Mouse (Mus musculus): Measurements from ENCODE around the gene Gm1113. TPM values are rescaled to one million over a fixed set of nuclear protein-coding genes. Genes with fewer than 3 reads are reported as not detected.

The Gm1113 gene
- polyA plus RNA-seq, 1 experiment from 2014 or later: not detected

DNA sequence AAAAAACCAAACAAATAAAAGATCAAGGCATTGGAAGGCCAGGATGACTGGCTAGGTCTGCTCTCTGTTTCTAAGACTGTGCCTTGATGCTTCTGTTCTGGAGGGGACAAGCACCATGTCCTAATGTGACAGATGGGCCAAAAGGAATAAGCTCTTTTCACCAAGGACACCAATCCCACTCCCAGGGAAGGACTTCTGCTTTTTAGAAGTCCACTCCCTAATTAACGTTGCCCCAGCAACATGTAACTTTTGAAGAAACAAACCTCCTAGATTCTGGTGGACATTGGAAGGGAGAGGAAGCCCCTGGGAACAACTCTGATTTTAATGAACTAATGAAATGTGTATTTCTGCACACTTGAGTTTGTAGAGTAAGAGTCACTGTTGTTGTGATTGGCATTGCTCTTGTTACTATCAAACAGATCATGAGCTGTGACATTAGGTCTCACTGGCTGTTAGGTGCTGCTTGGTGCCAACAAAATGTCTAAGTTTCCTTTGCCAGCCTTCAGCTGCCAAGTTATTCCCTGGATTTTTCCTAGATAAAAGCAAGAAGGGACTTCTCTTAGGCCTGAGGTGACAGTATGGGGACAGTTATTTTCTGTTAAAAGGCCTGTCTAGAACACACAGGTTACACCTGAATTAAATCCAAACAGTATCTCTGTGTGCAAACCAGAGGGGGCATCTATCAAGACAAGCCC, 4.9 kb upstream of the Gm1113 start:
- H3K36me3 ChIP-seq: no peaks in the 10 kb centered on the region
- H3K9me3 ChIP-seq: no peaks in the 10 kb centered on the region
- ATAC-seq (ENCODE audit: insufficient number of reproducible peaks, low FRiP score, low TSS enrichment, low read depth): no peak
- H3K27ac ChIP-seq: peak overlapping the region; percentile 92
- peaks cover 36% of the 10 kb centered on the region for H3K4me1 ChIP-seq
- no peaks in the 10 kb centered on the region for H3K27me3 ChIP-seq
- WGBS: 57% methylated on average over 1 of the region's 1 CpGs
- no peak overlapping the region for H3K9ac ChIP-seq
- H3K4me3 ChIP-seq: no peak overlapping the region
- H3K4me2 ChIP-seq: no peak overlapping the region

DNA sequence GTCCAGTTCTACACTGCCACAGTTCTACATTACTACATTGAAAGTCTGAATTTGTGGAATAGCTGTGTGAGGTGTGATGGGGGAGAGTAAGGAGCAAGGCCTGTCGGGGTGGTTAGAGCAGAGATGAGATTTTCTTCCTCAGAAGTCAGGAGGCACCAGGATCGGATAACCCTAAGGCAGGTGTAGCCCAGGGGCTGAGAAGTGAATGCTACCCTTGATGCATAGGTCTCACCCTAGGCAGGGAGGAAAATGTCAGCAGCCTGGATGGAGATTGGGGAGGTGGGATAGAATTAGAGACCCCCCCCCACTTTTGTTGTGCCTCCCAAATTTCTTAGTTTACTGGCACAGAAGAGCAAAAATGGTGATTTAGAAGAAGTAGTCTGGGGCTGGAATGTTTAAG, 4.2 kb upstream of the Gm1113 start:
- Histone ChIP-seq H3K4me2 (no peak overlapping the region), H3K4me1 (peaks cover 33% of the 10 kb centered on the region), H3K27ac (peak overlapping the region; percentile 92), H3K27me3 (no peaks in the 10 kb centered on the region), H3K9me3 (no peaks in the 10 kb centered on the region), H3K9ac (no peak overlapping the region), H3K36me3 (no peaks in the 10 kb centered on the region), H3K4me3 (no peak overlapping the region)
- WGBS: 43% methylated on average over 2 of the region's 2 CpGs
- no peak for ATAC-seq (ENCODE audit: insufficient number of reproducible peaks, low FRiP score, low TSS enrichment, low read depth)

DNA sequence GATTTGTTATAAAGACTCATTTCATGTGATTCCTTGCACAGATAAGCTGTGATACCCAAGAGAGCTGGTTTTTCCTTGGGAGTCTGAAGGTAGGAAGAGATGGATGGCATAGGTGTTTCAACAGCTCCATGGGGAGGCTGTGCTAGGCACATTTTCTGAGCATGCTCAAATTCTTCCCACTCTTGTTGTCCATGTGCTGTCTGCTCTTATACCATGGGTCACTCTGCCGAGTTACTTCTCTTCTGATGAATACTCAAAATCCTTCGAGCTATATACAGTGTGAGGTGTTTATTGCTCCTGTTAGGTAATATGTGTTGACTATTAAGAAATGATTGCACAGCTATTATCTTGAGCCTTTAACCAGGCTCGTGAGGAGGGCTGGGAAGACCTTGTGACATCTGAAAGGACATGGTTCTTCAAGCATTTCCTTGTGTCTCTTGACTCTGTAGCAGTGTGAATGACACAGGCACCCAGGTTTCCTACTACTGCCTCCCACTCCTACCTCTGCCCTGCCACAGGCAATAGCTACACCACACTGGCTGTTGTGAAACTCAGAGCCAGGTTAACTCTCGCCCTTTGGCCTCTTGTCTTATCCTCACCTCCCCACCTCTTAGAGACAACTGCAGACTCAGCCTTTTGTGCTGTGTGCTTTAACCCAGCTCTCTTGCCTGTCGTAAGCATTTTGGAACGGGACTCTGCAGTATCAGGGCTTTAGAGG, 2.7 kb upstream of the Gm1113 start:
- Histone ChIP-seq H3K4me2 (no peak overlapping the region), H3K27ac (peak overlapping the region; percentile 51), H3K4me1 (peaks cover 33% of the 10 kb centered on the region), H3K27me3 (no peaks in the 10 kb centered on the region), H3K9me3 (no peaks in the 10 kb centered on the region), H3K9ac (no peak overlapping the region), H3K36me3 (no peaks in the 10 kb centered on the region), H3K4me3 (no peak overlapping the region)
- 67% methylated on average over 6 of the region's 6 CpGs for WGBS
- no peak for ATAC-seq (ENCODE audit: insufficient number of reproducible peaks, low FRiP score, low TSS enrichment, low read depth)

DNA sequence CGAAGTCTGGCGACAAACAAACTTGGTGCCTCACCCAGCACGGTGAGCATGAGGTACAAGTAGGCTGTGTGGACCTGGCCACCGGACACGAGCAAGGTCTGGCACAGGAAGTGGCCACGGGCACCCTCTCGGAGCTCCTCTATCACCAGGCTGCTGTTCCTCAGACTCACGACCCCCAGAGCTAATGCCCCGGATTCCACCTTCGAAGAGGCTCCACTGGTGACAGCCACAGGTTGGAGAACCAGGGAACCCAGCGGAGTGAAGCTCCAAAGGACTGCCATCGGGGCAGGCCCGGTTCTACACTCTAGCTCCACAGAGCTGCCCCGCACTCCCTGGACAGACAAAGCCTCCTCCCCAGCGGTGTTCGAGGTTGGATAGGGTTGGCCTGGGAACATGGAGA, 1.4 kb downstream of the Gm1113 start:
- Histone ChIP-seq H3K9ac (no peak overlapping the region), H3K27me3 (no peaks in the 10 kb centered on the region), H3K36me3 (no peaks in the 10 kb centered on the region), H3K9me3 (no peaks in the 10 kb centered on the region), H3K4me2 (no peak overlapping the region), H3K27ac (no peak overlapping the region), H3K4me3 (no peak overlapping the region), H3K4me1 (peaks cover 15% of the 10 kb centered on the region)
- WGBS: 90% methylated on average over 16 of the region's 16 CpGs
- no peak for ATAC-seq (ENCODE audit: insufficient number of reproducible peaks, low FRiP score, low TSS enrichment, low read depth)

DNA sequence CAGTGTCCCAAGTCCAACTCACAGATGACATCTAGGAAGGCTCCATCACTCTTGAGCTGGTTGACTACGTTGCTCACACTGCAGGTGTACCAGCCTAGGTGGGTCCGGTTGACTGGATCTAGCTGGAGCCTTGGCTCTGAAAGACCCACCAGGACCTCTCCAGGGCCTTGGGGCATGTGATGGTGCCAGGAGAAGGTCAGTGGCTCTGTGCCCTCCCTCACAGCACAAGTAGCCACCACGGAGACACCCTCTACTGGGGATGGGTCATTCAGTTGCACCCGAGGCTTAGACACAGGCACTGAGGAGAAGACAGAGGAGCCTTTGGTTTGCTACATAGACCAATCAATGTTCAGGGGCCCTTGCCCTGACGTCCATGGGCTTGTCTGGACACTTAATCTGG, 1.9 kb downstream of the Gm1113 start:
- Histone ChIP-seq H3K4me3 (no peak overlapping the region), H3K9ac (no peak overlapping the region), H3K9me3 (no peaks in the 10 kb centered on the region), H3K4me2 (no peak overlapping the region), H3K27ac (no peak overlapping the region), H3K4me1 (peaks cover 10% of the 10 kb centered on the region), H3K27me3 (no peaks in the 10 kb centered on the region), H3K36me3 (no peaks in the 10 kb centered on the region)
- 80% methylated on average over 5 of the region's 5 CpGs for WGBS
- ATAC-seq (ENCODE audit: insufficient number of reproducible peaks, low FRiP score, low TSS enrichment, low read depth): no peak

DNA sequence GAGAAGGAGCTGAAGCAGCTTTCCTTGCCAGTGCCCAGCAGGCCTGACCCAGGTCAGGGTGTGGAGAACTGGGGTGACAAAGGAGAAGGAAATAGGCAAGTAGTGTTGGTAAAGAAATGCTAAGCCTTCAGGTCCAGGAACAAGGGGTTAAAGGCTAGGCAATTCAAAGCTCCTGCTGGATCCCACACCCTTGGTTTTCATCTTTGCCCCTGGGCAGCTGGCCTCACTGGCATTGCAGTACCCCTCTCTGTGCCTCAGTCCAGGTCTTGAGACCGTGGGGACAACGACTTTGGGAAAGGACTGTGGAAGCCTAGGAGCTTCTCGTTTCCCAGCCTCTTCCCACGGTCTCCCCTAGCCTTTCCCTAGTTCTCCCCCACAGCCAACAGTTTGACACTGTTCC, 4.2 kb downstream of the Gm1113 start:
- WGBS: 86% methylated on average over 4 of the region's 4 CpGs

DNA sequence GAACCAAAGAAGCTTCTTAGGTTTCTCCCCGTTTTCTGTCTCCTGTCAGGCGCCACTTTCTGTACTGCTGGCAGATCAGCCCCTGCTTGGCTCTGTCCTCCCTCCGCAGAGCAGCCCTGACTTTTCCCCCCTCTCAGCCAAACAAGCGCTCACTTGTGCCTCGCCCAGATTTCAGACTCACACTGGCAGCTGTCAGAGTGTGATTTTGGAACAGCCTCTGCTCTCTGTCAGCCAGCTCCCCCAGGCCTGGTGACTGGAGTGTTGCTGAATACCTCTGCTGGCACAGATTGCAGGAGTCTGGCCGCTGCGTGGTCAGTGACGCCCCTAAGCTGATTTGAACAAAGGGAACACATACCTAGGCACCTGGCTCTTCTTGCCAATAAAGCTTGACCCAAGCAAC, 9.8 kb downstream of the Gm1113 start:
- 20% methylated on average over 8 of the region's 8 CpGs for WGBS
- no peaks in the 10 kb centered on the region for H3K9me3 ChIP-seq
- peaks cover 45% of the 10 kb centered on the region for H3K4me1 ChIP-seq
- no peak overlapping the region for H3K9ac ChIP-seq
- H3K36me3 ChIP-seq: peaks cover 23% of the 10 kb centered on the region; the same call in 1 of the 2 replicates
- H3K27me3 ChIP-seq: no peaks in the 10 kb centered on the region
- H3K4me3 ChIP-seq: no peak overlapping the region
- peak overlapping the region; percentile 88 for H3K27ac ChIP-seq
- no peak overlapping the region for H3K4me2 ChIP-seq
- peak; percentile 84 for ATAC-seq (ENCODE audit: insufficient number of reproducible peaks, low FRiP score, low TSS enrichment, low read depth)

More for the DNA sequence above, 4.2 kb downstream of the Gm1113 start:
- H3K4me1 ChIP-seq: peaks cover 22% of the 10 kb centered on the region
- no peak overlapping the region for H3K4me3 ChIP-seq
- H3K27me3 ChIP-seq: no peaks in the 10 kb centered on the region
- H3K36me3 ChIP-seq: no peaks in the 10 kb centered on the region
- H3K9ac ChIP-seq: no peak overlapping the region
- no peak for ATAC-seq (ENCODE audit: insufficient number of reproducible peaks, low FRiP score, low TSS enrichment, low read depth)
- no peak overlapping the region for H3K4me2 ChIP-seq
- no peak overlapping the region for H3K27ac ChIP-seq
- no peaks in the 10 kb centered on the region for H3K9me3 ChIP-seq

DNA sequence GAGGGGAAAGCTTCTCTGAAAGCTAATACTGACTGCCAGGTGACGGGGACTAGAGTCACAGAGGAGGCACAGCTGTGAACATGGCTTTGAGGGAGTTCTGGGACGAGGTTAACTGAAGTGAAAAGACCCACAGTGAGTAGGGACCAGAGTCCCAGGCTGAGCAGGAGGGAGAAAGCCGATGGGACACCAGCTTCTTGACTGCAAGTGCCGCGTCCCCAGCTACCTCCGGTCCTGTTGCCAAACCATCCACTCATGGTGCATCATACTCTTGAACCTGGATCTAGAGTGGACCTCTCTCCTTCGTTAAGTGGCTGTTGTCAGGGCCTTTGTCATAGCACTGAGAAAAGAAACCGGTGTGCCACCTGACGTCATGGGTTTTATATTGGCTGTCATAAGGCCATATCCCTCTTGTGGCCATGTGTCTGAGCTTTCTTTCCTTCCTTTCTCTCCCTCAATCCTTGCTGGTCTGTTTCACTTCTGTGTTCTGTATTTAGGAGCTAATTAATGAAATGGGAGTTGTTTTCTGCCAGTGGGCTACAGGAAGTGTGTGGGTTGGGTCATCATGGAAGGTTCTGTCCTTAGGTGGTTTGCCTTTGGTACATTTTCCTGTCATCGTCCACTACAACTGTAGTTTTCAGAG, 15.6 kb downstream of the Gm1113 start:
- Histone ChIP-seq H3K27me3 (no peaks in the 10 kb centered on the region), H3K9ac (no peak overlapping the region), H3K4me3 (no peak overlapping the region), H3K36me3 (peaks cover 57% of the 10 kb centered on the region), H3K4me1 (peaks cover 9% of the 10 kb centered on the region), H3K4me2 (no peak overlapping the region), H3K9me3 (no peaks in the 10 kb centered on the region), H3K27ac (peak overlapping the region; percentile 48; the same call in 1 of the 2 replicates)
- ATAC-seq (ENCODE audit: insufficient number of reproducible peaks, low FRiP score, low TSS enrichment, low read depth): no peak
- WGBS: 86% methylated on average over 10 of the region's 10 CpGs

DNA sequence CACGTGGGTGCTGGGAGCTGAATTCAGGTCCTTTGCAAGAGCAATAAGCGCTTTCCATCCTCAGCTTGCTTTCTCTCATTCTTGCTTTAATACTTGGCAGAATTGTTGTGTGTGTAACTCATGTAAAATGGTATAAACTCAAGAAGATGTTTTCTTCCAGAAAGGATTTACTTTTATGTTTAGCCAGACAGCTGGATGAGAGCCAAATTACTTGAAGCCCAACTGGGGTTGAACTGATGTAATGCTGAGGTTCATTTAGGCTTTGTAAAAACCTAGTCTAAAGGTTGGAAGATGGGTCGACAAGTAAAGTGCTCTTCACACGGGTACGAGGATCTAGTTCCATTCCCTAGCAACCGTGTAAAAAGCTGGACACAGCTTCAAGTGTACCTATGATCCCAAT, 18.1 kb downstream of the Gm1113 start:
- Histone ChIP-seq H3K9ac (no peak overlapping the region), H3K4me1 (peaks cover 14% of the 10 kb centered on the region; the same call in 1 of the 2 replicates), H3K27me3 (no peaks in the 10 kb centered on the region), H3K36me3 (peaks cover 58% of the 10 kb centered on the region), H3K4me2 (no peak overlapping the region), H3K4me3 (no peak overlapping the region), H3K27ac (no peak overlapping the region), H3K9me3 (no peaks in the 10 kb centered on the region)
- no peak for ATAC-seq (ENCODE audit: insufficient number of reproducible peaks, low FRiP score, low TSS enrichment, low read depth)
- 81% methylated on average over 6 of the region's 6 CpGs for WGBS

DNA sequence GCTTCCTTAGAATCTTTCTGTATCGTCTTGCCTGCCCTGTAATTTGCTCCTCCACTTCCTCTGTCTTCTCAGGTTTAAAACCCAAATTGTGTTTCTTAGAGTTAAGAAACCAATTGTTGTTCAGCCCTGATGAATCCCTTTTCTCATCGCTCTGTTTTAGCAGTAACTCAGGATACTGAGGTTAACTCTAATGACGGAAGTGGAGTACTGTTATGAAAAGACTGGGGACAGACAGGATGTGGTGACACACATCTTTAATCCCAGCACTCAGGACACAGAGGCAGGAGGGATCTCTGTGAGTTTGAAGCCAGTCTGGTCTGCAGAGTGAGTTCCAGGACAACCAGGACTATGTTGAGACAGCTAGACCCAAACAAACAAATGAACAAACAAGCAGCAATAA, 22.6 kb downstream of the Gm1113 start:
- Histone ChIP-seq H3K27ac (peak overlapping the region; percentile 47; the same call in 1 of the 2 replicates), H3K4me3 (no peak overlapping the region), H3K9me3 (no peaks in the 10 kb centered on the region), H3K4me1 (peaks cover 21% of the 10 kb centered on the region), H3K4me2 (no peak overlapping the region), H3K9ac (no peak overlapping the region), H3K36me3 (peaks cover 44% of the 10 kb centered on the region), H3K27me3 (no peaks in the 10 kb centered on the region)
- WGBS: 63% methylated on average over 3 of the region's 3 CpGs
- no peak for ATAC-seq (ENCODE audit: insufficient number of reproducible peaks, low FRiP score, low TSS enrichment, low read depth)

DNA sequence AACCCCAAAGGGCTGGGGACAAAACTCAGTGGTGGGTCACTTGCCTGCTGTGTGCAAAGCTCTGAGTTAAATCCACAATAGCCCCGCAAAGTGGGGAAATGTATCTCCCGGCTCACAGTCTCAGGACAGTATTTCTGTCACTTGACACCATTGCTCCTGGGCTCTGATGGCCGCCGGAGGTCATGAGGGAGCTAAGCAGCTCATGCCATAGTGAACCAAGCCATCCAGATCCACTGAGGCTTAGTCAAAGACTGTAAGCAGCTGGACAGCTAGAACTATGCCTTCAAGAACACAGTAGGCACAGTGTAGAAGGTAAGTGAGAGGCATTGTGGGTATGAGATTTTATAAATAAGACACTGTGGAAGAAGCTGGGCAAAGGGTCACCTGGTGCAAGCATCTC, 23.1 kb downstream of the Gm1113 start:
- no peak overlapping the region for H3K4me3 ChIP-seq
- no peak overlapping the region for H3K4me2 ChIP-seq
- no peak overlapping the region for H3K9ac ChIP-seq
- WGBS: 46% methylated on average over 4 of the region's 4 CpGs
- H3K36me3 ChIP-seq: peaks cover 43% of the 10 kb centered on the region
- H3K9me3 ChIP-seq: no peaks in the 10 kb centered on the region
- 0 out of 2 replicates have a peak overlapping the region, but pooled peaks have one; percentile 24 for H3K27ac ChIP-seq
- ATAC-seq (ENCODE audit: insufficient number of reproducible peaks, low FRiP score, low TSS enrichment, low read depth): no peak
- no peaks in the 10 kb centered on the region for H3K27me3 ChIP-seq
- peaks cover 21% of the 10 kb centered on the region for H3K4me1 ChIP-seq

DNA sequence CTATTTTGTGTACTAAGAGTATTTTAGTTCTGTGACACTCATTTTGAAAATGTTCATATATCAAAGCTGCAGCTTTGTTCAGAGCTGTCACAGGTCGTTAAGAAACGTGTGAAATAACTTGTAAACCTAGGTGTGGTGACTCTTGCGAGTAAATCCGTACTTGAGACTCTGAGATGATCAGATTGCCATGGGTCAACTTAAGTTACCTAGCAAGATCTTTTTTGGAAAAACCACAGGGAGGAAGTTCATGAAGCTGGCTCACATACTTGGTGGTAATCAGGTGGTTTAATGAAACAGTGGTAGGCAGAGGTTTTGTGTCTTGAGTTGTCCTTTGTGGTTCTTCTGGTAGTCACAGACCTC, 24.4 kb downstream of the Gm1113 start:
- WGBS: 30% methylated on average over 4 of the region's 4 CpGs
- no peak overlapping the region for H3K9ac ChIP-seq
- H3K4me1 ChIP-seq: peaks cover 28% of the 10 kb centered on the region
- H3K9me3 ChIP-seq: no peaks in the 10 kb centered on the region
- no peak overlapping the region for H3K4me2 ChIP-seq
- peaks cover 49% of the 10 kb centered on the region for H3K36me3 ChIP-seq
- no peak overlapping the region for H3K27ac ChIP-seq
- no peaks in the 10 kb centered on the region for H3K27me3 ChIP-seq
- no peak for ATAC-seq (ENCODE audit: insufficient number of reproducible peaks, low FRiP score, low TSS enrichment, low read depth)
- no peak overlapping the region for H3K4me3 ChIP-seq

Data from limb, embryonic 15.5 days (tissue).